Mouse (Mus musculus) kidney, postnatal 0 days (tissue): ENCODE data around the gene Stard7. TPM values are rescaled to one million over a fixed set of nuclear protein-coding genes. Genes with fewer than 3 reads are reported as not detected.

Experiments used
- ATAC-seq: fragments of 200-750 bp; cut with Nextera tagmentation; replicated peaks from 2 replicates; pipeline ENCODE4 v1.8.0; 2017; ENCODE audit warnings: low read depth, moderate number of reproducible peaks, moderate TSS enrichment, moderate library complexity; ENCODE audit not compliant: low FRiP score
- DNase-seq: peaks from one replicate; pipeline ENCODE4 v3.0.0-alpha.2; 2016; ENCODE audit warnings: low spot score
- H3K27ac ChIP-seq: fragments of 300-500 bp; sonication (generic); 2 replicates; pipeline ENCODE4 v1.5.1; 2014; ENCODE audit warnings: mild to moderate bottlenecking
- H3K27me3 ChIP-seq: fragments of 300-500 bp; sonication (generic); 2 replicates; pipeline ENCODE4 v1.6.1; 2014; ENCODE audit warnings: low read length, mixed read lengths; ENCODE audit not compliant: insufficient read depth
- H3K36me3 ChIP-seq: fragments of 300-500 bp; sonication (generic); 2 replicates; pipeline ENCODE4 v1.6.1; 2014; ENCODE audit warnings: low read length, mixed read lengths; ENCODE audit not compliant: insufficient read depth
- H3K4me1 ChIP-seq: fragments of 300-500 bp; sonication (generic); replicated peaks from 2 replicates; pipeline ENCODE4 v1.6.1; 2014; ENCODE audit warnings: antibody characterized with exemption, low read length, mixed read lengths; ENCODE audit not compliant: insufficient read depth
- H3K4me2 ChIP-seq: fragments of 300-500 bp; sonication (generic); 2 replicates; pipeline ENCODE4 v1.6.1; 2014; ENCODE audit warnings: mild to moderate bottlenecking, low read length, moderate library complexity, mixed read lengths
- H3K4me3 ChIP-seq: fragments of 300-500 bp; sonication (generic); replicated peaks from 2 replicates; pipeline ENCODE4 v1.5.1; 2014; ENCODE audit warnings: low read depth, low read length
- H3K9ac ChIP-seq: fragments of 300-500 bp; sonication (generic); 2 replicates; pipeline ENCODE4 v1.6.1; 2014; ENCODE audit warnings: low read depth, low read length
- H3K9me3 ChIP-seq: fragments of 300-500 bp; sonication (generic); replicated peaks from 2 replicates; pipeline ENCODE4 v1.6.1; 2016; ENCODE audit warnings: low read length, inconsistent platforms, mixed read lengths
- CTCF ChIP-seq: IDR thresholded peaks from 2 replicates; pipeline ENCODE4 v1.5.1; 2016; ENCODE audit warnings: antibody characterized with exemption, low read depth, mild to moderate bottlenecking, moderate library complexity
- WGBS: fragments of 180-500 bp; shearing (Covaris S2); extraction: QIAGEN DNeasy Blood & Tissue Kit; methylation state at CpG from one replicate; pipeline ENCODE4 v1.1.7; 2014; 5-methylcytosine and 5-hydroxymethylcytosine counted together
- polyA plus RNA-seq: library from polyadenylated mRNA; unstranded; fragments of >200 nt; fragmentation: Nextera tagmentation; extraction: Ambion mirVana; gene quantifications from 2 replicates; pipeline ENCODE4 v1.2.1, GENCODE M21; 2015

Stard7 gene
- polyA plus RNA-seq, 1 experiment from 2014 or later = 86.5 TPM

DNA sequence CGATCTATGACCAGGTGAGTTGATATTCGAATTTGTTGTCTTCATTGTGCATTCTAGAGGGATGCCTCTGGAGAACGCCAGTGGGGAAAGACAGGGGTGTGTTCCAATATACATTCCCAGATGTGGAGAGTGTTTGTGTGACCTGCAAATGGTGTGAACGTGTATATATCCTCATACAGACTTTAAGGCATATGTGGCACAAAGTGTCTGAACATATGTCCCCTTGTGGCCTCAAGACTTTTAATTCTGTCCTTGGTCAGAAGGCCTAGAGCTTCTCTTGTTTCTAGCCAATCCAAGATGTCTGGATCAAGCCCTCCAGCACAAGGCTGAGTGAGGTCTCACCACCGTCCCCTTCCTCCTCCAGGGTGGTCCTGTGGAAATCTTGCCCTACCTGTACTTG is 66.9 kb downstream of the Stard7 start:
- peak overlapping the region; percentile 57; the same call in 1 of the 2 replicates for H3K9ac ChIP-seq
- H3K27ac ChIP-seq = no peak overlapping the region
- H3K4me2 ChIP-seq = peak overlapping the region; percentile 80
- no peak for TF ChIP-seq CTCF
- H3K27me3 ChIP-seq = no peaks in the 10 kb centered on the region
- no peak for DNase-seq
- no peaks in the 10 kb centered on the region for H3K36me3 ChIP-seq
- peak overlapping the region; percentile 55 for H3K4me3 ChIP-seq
- H3K9me3 ChIP-seq = no peaks in the 10 kb centered on the region
- peaks cover 10% of the 10 kb centered on the region for H3K4me1 ChIP-seq
- WGBS = 38% methylated on average over 5 of the region's 5 CpGs
- ATAC-seq = no peak

DNA sequence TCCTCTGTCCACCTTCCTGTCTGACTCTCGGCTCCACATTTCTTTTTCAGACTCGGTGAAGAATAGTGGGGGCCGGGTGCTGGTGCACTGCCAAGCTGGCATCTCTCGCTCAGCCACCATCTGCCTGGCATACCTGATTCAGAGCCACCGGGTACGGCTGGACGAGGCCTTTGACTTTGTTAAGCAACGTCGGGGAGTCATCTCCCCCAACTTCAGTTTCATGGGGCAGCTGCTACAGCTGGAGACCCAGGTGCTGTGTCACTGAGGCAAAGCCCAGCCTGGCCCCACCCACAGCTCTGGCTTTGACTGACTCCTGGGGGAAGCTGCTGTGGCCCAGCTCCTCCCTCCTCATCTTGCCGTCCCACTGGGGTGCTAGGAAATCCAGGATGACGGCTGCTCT is 67.5 kb downstream of the Stard7 start:
- Histone ChIP-seq H3K27me3 (no peaks in the 10 kb centered on the region), H3K36me3 (no peaks in the 10 kb centered on the region), H3K9me3 (no peaks in the 10 kb centered on the region), H3K4me1 (peaks cover 10% of the 10 kb centered on the region), H3K4me3 (no peak overlapping the region), H3K9ac (no peak overlapping the region), H3K4me2 (peak overlapping the region; percentile 80), H3K27ac (no peak overlapping the region)
- WGBS = 66% methylated on average over 11 of the region's 11 CpGs
- ATAC-seq (no peak), DNase-seq (no peak)
- no peak for TF ChIP-seq CTCF

DNA sequence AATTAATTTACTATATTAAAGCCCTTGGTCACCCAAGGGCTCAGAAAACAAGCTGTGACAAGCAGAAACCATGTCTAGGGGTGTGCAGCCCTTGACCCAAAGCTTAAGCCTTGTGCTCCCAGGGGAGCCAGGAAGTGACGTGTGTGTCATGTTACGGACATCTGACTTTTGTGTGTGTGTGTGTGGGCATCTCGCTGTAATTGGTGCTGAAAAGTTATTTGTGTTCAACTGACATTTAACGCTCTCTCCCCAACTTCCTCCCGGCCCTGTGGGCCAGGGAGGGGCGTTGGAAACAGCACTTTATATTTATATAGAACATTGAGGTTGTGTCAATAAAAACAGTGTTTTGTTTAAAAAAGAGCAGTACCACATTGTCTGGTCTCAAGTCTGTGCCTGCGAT is 68.0 kb downstream of the Stard7 start:
- Histone ChIP-seq H3K36me3 (no peaks in the 10 kb centered on the region), H3K27me3 (no peaks in the 10 kb centered on the region), H3K9ac (no peak overlapping the region), H3K4me1 (peaks cover 10% of the 10 kb centered on the region), H3K27ac (no peak overlapping the region), H3K4me3 (no peak overlapping the region), H3K4me2 (no peak overlapping the region), H3K9me3 (no peaks in the 10 kb centered on the region)
- DNase-seq = no peak
- no peak for TF ChIP-seq CTCF
- ATAC-seq = no peak
- 43% methylated on average over 7 of the region's 7 CpGs for WGBS

DNA sequence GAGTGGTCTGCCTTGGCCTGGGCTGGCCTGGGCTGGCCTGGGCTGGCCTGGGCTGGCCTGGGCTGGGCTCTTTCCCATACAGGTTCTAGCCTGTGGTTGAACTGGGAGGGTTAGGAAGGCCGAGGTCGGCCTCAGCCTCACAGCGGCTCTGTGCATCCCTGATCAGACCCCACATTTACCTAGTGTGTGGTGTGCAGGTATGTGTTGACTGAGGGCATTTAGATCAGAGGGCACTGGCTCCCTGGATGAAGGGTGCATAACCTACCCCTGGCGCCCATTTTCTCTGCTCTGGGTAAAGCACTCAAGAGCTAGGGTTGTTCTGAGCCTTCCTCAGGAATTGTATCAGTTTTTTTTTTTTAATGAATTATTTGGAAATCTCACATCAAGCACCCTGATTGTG is 68.4 kb downstream of the Stard7 start, which contains the start of gene Astl:
Gene Astl, plus strand, starts transcription at position 224 of the 400 bp plus-strand sequence.
- H3K4me3 ChIP-seq = no peak within 1 kb of the TSS
- H3K27me3 ChIP-seq = no peaks in the 10 kb centered on the region
- H3K9ac ChIP-seq = no peak within 1 kb of the TSS
- DNase-seq = no peak
- no peak for TF ChIP-seq CTCF
- H3K27ac ChIP-seq = no peak within 1 kb of the TSS
- no peaks in the 10 kb centered on the region for H3K9me3 ChIP-seq
- H3K4me2 ChIP-seq = peak within 1 kb of the TSS; percentile 80
- H3K36me3 ChIP-seq = no peaks in the 10 kb centered on the region
- peaks cover 10% of the 10 kb centered on the region for H3K4me1 ChIP-seq
- WGBS = 90% methylated on average over 4 of the region's 4 CpGs
- ATAC-seq = no peak

DNA sequence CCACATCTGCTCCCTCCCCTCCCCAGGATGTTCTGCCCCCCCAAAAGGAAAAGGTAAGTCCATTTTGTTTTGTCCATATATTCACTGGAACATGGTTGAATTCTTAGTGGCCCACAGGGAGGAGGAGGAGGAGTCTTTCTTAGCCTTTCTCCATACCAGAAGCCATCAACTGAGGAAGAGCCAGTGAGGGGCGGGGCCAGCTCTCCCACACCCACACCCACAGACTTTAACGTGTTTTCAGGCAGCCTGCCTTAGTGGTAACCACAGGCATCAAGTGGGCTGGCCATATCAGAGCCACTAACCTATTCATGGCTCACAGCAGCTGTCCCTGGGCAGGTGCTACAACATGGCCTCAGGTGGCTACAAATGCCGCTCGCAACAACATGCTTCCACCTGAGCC is 68.8 kb downstream of the Stard7 start:
- ATAC-seq (no peak), DNase-seq (no peak)
- TF ChIP-seq CTCF = no peak
- H3K4me3 ChIP-seq = no peak overlapping the region
- 65% methylated on average over 4 of the region's 4 CpGs for WGBS
- no peak overlapping the region for H3K4me2 ChIP-seq
- no peak overlapping the region for H3K27ac ChIP-seq
- H3K9ac ChIP-seq = no peak overlapping the region
- peaks cover 10% of the 10 kb centered on the region for H3K4me1 ChIP-seq
- no peaks in the 10 kb centered on the region for H3K36me3 ChIP-seq
- H3K9me3 ChIP-seq = no peaks in the 10 kb centered on the region
- H3K27me3 ChIP-seq = no peaks in the 10 kb centered on the region

DNA sequence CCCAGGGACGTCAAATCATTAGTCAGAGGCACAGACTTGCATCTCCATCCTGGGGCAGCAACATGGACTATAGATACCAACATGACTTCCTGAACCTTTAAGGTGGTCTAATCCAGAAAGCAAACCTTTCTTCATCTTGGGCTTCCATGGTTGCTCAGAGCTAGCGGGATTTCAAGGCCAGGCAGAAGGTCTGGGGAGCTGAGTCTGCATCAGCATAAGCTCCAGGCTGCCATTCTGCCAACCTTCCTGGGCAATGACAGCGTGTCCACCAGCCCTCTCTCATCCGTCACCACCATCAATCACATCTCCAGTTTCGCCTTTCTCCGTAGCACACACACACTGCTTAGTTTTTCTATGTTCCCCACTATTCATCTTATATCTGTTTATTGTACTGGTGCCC is 69.2 kb downstream of the Stard7 start:
- no peak for ATAC-seq
- no peak for DNase-seq
- no peak overlapping the region for H3K4me2 ChIP-seq

DNA sequence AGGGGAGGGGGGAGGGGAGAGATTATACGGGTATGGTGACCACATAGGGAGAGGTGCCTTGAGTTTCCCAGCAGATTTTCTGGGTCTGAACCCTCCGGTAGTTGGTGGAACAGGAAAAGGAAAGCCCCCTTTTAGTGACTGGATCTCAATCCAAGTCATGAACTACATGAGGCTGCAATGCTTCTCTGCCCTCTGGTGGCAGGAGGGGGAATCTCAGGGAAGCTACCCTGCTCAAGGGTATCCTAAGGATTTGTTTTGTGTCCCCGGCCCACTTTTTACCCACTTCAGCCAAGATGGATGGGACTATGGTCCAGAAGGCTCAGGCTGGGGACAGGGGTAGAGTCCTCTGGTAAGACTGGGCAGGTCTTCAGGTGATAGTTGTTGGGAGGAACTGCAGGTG is 71.1 kb downstream of the Stard7 start:
- H3K9ac ChIP-seq = no peak overlapping the region
- ATAC-seq = no peak
- peak; percentile 68 for DNase-seq
- WGBS = 6% methylated on average over 3 of the region's 3 CpGs
- H3K4me3 ChIP-seq = no peak overlapping the region
- H3K4me1 ChIP-seq = no peaks in the 10 kb centered on the region; the same call in 1 of the 2 replicates
- H3K27me3 ChIP-seq = no peaks in the 10 kb centered on the region
- H3K36me3 ChIP-seq = no peaks in the 10 kb centered on the region
- no peaks in the 10 kb centered on the region for H3K9me3 ChIP-seq
- H3K27ac ChIP-seq = no peak overlapping the region
- peak; percentile 91 for TF ChIP-seq CTCF
- no peak overlapping the region for H3K4me2 ChIP-seq

More for the DNA sequence above, 69.2 kb downstream of the Stard7 start:
- no peak for TF ChIP-seq CTCF
- Histone ChIP-seq H3K4me3 (no peak overlapping the region), H3K27me3 (no peaks in the 10 kb centered on the region), H3K36me3 (no peaks in the 10 kb centered on the region), H3K9me3 (no peaks in the 10 kb centered on the region), H3K9ac (no peak overlapping the region), H3K27ac (no peak overlapping the region), H3K4me1 (peaks cover 9% of the 10 kb centered on the region)
- 75% methylated on average over 6 of the region's 6 CpGs for WGBS
